Mouse (Mus musculus) layer of hippocampus, adult 9-11 months (tissue): ENCODE results near the gene Hddc2.

ENCODE experiments used
- DNase-seq: peaks from one replicate; pipeline ENCODE4 v3.0.0; 2022

Gene Hddc2

GRCm38 (mm10) chr10:31312865-31313848, at the start of gene Hddc2:
TSS of gene Hddc2 (plus strand) at chr10:31313383.
- peak; percentile 53 for DNase-seq

GRCm38 (mm10) chr10:31272738-31273137, 40.4 kb upstream of the Hddc2 start:
- DNase-seq: no peak

- no peak for DNase-seq
Observed at GRCm38 (mm10) chr10:31273171-31273570, 40.0 kb upstream of the Hddc2 start.

- DNase-seq: no peak
Observed at GRCm38 (mm10) chr10:31287787-31288186, 25.4 kb upstream of the Hddc2 start.

- DNase-seq: no peak
Observed at GRCm38 (mm10) chr10:31288697-31289390, 24.3 kb upstream of the Hddc2 start.

- DNase-seq: peak; percentile 52
Observed at GRCm38 (mm10) chr10:31295705-31296104, 17.5 kb upstream of the Hddc2 start.

- no peak for DNase-seq
Observed at GRCm38 (mm10) chr10:31296458-31296857, 16.7 kb upstream of the Hddc2 start.

- no peak for DNase-seq
Observed at GRCm38 (mm10) chr10:31297106-31297505, 16.1 kb upstream of the Hddc2 start.

- DNase-seq: no peak
Observed at GRCm38 (mm10) chr10:31298263-31298662, 14.9 kb upstream of the Hddc2 start.

- DNase-seq: peak; percentile 30
Observed at GRCm38 (mm10) chr10:31298921-31299574, 14.1 kb upstream of the Hddc2 start.

- no peak for DNase-seq
Observed at GRCm38 (mm10) chr10:31300292-31300691, 12.9 kb upstream of the Hddc2 start.

- no peak for DNase-seq
Observed at GRCm38 (mm10) chr10:31303446-31303845, 9.7 kb upstream of the Hddc2 start.

- DNase-seq: no peak
Observed at GRCm38 (mm10) chr10:31307024-31307598, 6.1 kb upstream of the Hddc2 start.

- no peak for DNase-seq
Observed at GRCm38 (mm10) chr10:31318491-31318890, 5.3 kb downstream of the Hddc2 start.

- no peak for DNase-seq
Observed at GRCm38 (mm10) chr10:31329436-31329835, 16.3 kb downstream of the Hddc2 start.

GRCm38 (mm10) chr10:31330286-31330962, 17.2 kb downstream of the Hddc2 start:
- DNase-seq: no peak

- DNase-seq: no peak
Observed at GRCm38 (mm10) chr10:31331225-31331775, 18.1 kb downstream of the Hddc2 start.

- DNase-seq: peak; percentile 25
Observed at GRCm38 (mm10) chr10:31336432-31336831, 23.2 kb downstream of the Hddc2 start.

GRCm38 (mm10) chr10:31346401-31346800, 33.2 kb downstream of the Hddc2 start:
- no peak for DNase-seq

- DNase-seq: no peak
Observed at GRCm38 (mm10) chr10:31351056-31351455, 37.9 kb downstream of the Hddc2 start.

- no peak for DNase-seq
Observed at GRCm38 (mm10) chr10:31352845-31353427, 39.8 kb downstream of the Hddc2 start.

- DNase-seq: no peak
Observed at GRCm38 (mm10) chr10:31354141-31354540, 41.0 kb downstream of the Hddc2 start.
